Mouse (Mus musculus): ENCODE results near the gene Spata5. TPM values are rescaled to one million over a fixed set of nuclear protein-coding genes. Genes with fewer than 3 reads are reported as not detected.
A peak's percentile ranks its signal among the peaks of the same experiment; 100 is the strongest.

Gene Spata5
- polyA plus RNA-seq, 1 experiment from 2014 or later = 13.1 TPM

DNA sequence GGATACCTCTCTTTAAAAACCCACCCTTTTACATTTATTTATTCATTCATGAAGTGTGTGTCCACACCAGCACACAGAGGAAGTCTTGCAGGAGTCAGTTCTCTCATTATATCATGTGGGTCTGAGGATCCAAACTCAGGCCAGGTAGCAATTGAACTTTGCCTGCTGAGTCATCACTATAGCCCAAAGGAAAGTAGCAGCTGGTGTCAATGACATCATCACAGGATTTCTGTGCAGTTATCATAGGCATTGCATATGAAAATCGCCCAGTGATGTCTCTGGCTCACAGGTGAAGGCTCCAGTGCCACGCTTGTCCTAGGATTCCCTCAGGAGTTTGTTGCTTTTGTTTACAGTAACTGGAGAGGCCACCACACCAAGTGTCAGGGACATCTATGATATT lies 191.0 kb downstream of the Spata5 start:
- ATAC-seq (no peak), DNase-seq (ENCODE audit: low spot score) (no peak)
- Histone ChIP-seq H3K4me2 (replicated peaks; ENCODE audit: low read depth, low read length) (no peak overlapping the region), H3K27me3 (replicated peaks; ENCODE audit: insufficient read depth, low read length) (no peaks in the 10 kb centered on the region), H3K4me1 (ENCODE audit: insufficient read depth, low read depth, low read length) (no peaks in the 10 kb centered on the region), H3K4me3 (ENCODE audit: low read depth, low read length) (no peak overlapping the region), H3K36me3 (ENCODE audit: insufficient read depth, low read length) (no peaks in the 10 kb centered on the region), H3K9me3 (ENCODE audit: low read length) (no peaks in the 10 kb centered on the region), H3K9ac (replicated peaks; ENCODE audit: low read depth) (no peak overlapping the region), H3K27ac (ENCODE audit: low read length) (no peak overlapping the region)
- WGBS = 85% methylated on average over 2 of the region's 2 CpGs
- TF ChIP-seq EP300 (IDR thresholded peaks at IDR 0.05) (no peak), CTCF (IDR thresholded peaks at IDR 0.05) (no peak)

DNA sequence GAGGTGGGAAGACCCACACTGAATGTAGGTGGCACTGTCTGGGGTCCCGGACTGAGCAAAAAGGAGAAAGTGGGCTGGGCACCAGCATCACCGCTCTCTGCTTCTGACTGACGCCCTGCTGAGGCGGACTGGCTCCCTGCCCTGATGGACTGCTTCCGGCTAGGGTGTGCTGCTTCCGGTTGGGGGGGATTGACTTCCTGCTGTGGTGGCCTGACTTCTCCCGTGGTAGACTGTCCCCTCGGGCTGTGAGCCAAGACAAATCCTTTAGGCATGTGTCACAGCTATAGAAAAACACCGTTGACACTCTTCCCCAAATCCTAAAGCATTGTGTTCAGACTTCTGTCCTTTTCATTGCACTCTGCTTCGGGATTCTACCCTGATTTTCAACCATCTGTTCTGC lies 194.0 kb downstream of the Spata5 start:
- WGBS = 48% methylated on average over 10 of the region's 10 CpGs
- Histone ChIP-seq H3K9me3 (ENCODE audit: low read length) (no peaks in the 10 kb centered on the region), H3K27ac (ENCODE audit: low read length) (no peak overlapping the region), H3K9ac (replicated peaks; ENCODE audit: low read depth) (no peak overlapping the region), H3K36me3 (ENCODE audit: insufficient read depth, low read length) (no peaks in the 10 kb centered on the region), H3K4me3 (ENCODE audit: low read depth, low read length) (no peak overlapping the region), H3K27me3 (replicated peaks; ENCODE audit: insufficient read depth, low read length) (no peaks in the 10 kb centered on the region), H3K4me1 (ENCODE audit: insufficient read depth, low read depth, low read length) (no peaks in the 10 kb centered on the region), H3K4me2 (replicated peaks; ENCODE audit: low read depth, low read length) (no peak overlapping the region)
- ATAC-seq (peak; percentile 93), DNase-seq (ENCODE audit: low spot score) (peak; percentile 69)
- TF ChIP-seq CTCF (IDR thresholded peaks at IDR 0.05) (no peak), EP300 (IDR thresholded peaks at IDR 0.05) (peak; percentile 78)

DNA sequence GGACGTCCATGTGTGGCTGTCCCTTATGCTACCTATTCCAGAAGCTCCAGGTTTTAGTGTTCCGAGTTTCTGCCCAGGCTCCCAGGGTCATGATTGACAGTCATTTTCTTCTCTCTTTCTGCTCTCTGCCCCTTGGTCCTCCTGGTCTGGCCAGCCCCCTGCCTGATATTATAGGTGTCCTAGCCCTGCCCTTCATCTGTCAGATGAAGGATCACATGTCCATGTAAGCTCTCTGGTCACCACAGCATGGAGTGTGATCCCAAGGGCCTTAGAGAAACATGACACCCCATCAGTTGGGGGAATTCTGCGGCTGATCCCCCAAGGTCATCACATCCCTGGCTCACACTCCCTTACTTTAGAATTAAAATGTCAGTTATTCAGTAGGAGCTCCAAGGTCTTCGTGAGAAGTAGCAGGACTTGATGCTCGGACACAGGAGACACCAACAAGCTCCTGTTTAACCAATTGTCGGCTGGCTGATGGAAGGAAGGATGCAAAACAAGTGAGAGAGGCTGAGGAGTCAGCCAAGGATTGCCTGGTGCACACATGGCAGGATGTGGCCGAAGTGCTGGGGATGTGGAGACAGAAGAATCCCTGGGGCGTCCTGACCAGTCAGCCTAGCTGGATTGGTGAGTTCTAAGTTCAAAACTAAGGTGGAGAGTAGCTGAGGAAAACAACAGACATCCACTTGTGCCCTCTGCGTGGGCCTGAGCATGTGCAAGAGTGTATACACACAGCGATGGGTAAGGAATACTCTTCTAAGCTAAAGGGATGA lies 195.4 kb downstream of the Spata5 start:
- no peak for TF ChIP-seq EP300 (IDR thresholded peaks at IDR 0.05)
- no peak for TF ChIP-seq CTCF (IDR thresholded peaks at IDR 0.05)
- no peaks in the 10 kb centered on the region for H3K9me3 ChIP-seq (ENCODE audit: low read length)
- H3K36me3 ChIP-seq (ENCODE audit: insufficient read depth, low read length) = no peaks in the 10 kb centered on the region
- no peak for DNase-seq (ENCODE audit: low spot score)
- no peak overlapping the region for H3K4me2 ChIP-seq (replicated peaks; ENCODE audit: low read depth, low read length)
- no peak for ATAC-seq
- H3K4me3 ChIP-seq (ENCODE audit: low read depth, low read length) = no peak overlapping the region
- no peaks in the 10 kb centered on the region for H3K27me3 ChIP-seq (replicated peaks; ENCODE audit: insufficient read depth, low read length)
- 85% methylated on average over 10 of the region's 10 CpGs for WGBS
- no peaks in the 10 kb centered on the region for H3K4me1 ChIP-seq (ENCODE audit: insufficient read depth, low read depth, low read length)
- no peak overlapping the region for H3K9ac ChIP-seq (replicated peaks; ENCODE audit: low read depth)
- no peak overlapping the region for H3K27ac ChIP-seq (ENCODE audit: low read length)

DNA sequence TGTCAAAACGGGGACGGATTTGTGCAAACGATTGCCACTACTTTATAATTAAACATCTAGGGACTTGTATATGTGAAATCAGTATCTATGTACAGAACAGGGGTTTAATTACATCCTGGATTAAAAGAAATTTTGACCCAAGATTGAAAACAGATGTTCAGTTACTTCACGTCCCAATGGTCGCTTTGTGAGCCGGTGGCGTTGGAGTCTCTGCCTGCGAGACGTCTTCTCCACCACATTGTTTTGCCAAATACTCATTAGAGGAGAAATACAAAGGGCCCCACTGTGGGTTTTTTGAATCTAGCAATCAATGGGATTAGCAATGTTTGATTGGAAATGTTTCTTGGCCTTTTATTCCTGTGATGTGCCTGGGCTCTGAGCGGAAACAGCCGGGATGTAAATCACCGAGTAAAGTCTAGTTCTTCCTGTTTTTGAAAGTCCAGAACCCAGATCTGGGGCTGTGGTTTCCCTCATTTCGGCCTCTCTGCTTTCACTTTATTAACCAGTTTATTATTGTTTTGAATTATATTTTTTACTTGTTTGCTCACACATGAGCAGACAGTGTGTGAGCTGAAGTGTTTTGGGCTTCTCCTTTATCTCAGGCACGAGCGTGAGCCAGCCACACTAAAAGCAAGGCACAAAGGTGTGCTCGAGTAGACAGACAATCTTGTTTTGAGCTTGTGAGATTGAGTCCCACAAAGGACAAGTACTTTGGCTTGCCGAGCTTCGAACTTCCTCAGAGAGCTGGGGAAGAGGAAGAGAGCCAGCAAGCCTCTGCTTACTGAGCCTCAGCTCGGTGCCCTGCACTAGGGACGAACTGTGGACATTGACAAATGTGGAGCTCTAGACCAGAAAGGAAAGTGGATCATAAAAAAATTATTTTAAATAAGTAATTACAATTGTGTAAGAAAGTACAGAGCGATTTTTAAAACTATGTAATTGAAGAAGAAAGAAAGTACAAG lies 197.2 kb downstream of the Spata5 start:
- H3K4me1 ChIP-seq (ENCODE audit: insufficient read depth, low read depth, low read length) = no peaks in the 10 kb centered on the region
- 74% methylated on average over 21 of the region's 21 CpGs for WGBS
- no peaks in the 10 kb centered on the region for H3K36me3 ChIP-seq (ENCODE audit: insufficient read depth, low read length)
- ATAC-seq = no peak
- H3K4me2 ChIP-seq (replicated peaks; ENCODE audit: low read depth, low read length) = no peak overlapping the region
- H3K27me3 ChIP-seq (replicated peaks; ENCODE audit: insufficient read depth, low read length) = no peaks in the 10 kb centered on the region
- H3K27ac ChIP-seq (ENCODE audit: low read length) = no peak overlapping the region
- DNase-seq (ENCODE audit: low spot score) = no peak
- H3K9me3 ChIP-seq (ENCODE audit: low read length) = no peaks in the 10 kb centered on the region
- no peak overlapping the region for H3K4me3 ChIP-seq (ENCODE audit: low read depth, low read length)
- TF ChIP-seq EP300 (IDR thresholded peaks at IDR 0.05) (no peak), CTCF (IDR thresholded peaks at IDR 0.05) (no peak)
- H3K9ac ChIP-seq (replicated peaks; ENCODE audit: low read depth) = no peak overlapping the region

Other genes with a start within 250 kb of the Spata5 start
- gene Il21, start 187.3 kb upstream of the Spata5 start, polyA plus RNA-seq (2015; fragmentation: Nextera tagmentation; extraction: Ambion mirVana) = not detected in 2 replicates
- gene Bbs12, start 107.3 kb upstream of the Spata5 start, polyA plus RNA-seq (2015; fragmentation: Nextera tagmentation; extraction: Ambion mirVana) = 3.3 and 4.0 TPM in 2 replicates
- gene Cetn4, start 107.2 kb upstream of the Spata5 start, polyA plus RNA-seq (2015; fragmentation: Nextera tagmentation; extraction: Ambion mirVana) = 6.5 and 7.1 TPM in 2 replicates
- gene Fgf2, start 71.5 kb upstream of the Spata5 start, polyA plus RNA-seq (2015; fragmentation: Nextera tagmentation; extraction: Ambion mirVana) = 1.5 and 2.1 TPM in 2 replicates
- gene Nudt6, start 315 bp downstream of the Spata5 start, polyA plus RNA-seq (2015; fragmentation: Nextera tagmentation; extraction: Ambion mirVana) = 7.3 and 8.8 TPM in 2 replicates
- gene Spry1, start 220.1 kb downstream of the Spata5 start, polyA plus RNA-seq (2015; fragmentation: Nextera tagmentation; extraction: Ambion mirVana) = 23.3 and 24.7 TPM in 2 replicates

All from lung, postnatal 0 days (tissue).